Mouse (Mus musculus) adrenal gland, adult 2 months (tissue): Measurements from ENCODE around the gene Trim41. TPM values are rescaled to one million over a fixed set of nuclear protein-coding genes. Genes with fewer than 3 reads are reported as not detected.
"Not testable (repeated sequence)": the region's sequence is repeated elsewhere in the genome, so short reads cannot be mapped to it uniquely, and the experiment has no call there.

ENCODE experiments used
- DNase-seq: peaks from one replicate; pipeline ENCODE4 v3.0.0; 2021
- polyA plus RNA-seq: library from polyadenylated mRNA; depleted of rRNA; stranded (reverse); fragments of >200 nt; gene quantifications from 2 replicates; pipeline ENCODE4 v1.2.3, GENCODE M21; 2012
- total RNA-seq, 2 experiments: library from RNA; stranded (reverse); gene quantifications; 2 replicates each; pipeline ENCODE4 v1.2.3; 2021

Trim41 gene
- total and polyA plus RNA-seq, 3 experiments, result 36.5 to 45.0 (median 38.6) TPM

- DNase-seq, result no peak
These were observed 21.1 kb upstream of the Trim41 start for GRCm38 (mm10) chr11:48838181-48838797.

DNA sequence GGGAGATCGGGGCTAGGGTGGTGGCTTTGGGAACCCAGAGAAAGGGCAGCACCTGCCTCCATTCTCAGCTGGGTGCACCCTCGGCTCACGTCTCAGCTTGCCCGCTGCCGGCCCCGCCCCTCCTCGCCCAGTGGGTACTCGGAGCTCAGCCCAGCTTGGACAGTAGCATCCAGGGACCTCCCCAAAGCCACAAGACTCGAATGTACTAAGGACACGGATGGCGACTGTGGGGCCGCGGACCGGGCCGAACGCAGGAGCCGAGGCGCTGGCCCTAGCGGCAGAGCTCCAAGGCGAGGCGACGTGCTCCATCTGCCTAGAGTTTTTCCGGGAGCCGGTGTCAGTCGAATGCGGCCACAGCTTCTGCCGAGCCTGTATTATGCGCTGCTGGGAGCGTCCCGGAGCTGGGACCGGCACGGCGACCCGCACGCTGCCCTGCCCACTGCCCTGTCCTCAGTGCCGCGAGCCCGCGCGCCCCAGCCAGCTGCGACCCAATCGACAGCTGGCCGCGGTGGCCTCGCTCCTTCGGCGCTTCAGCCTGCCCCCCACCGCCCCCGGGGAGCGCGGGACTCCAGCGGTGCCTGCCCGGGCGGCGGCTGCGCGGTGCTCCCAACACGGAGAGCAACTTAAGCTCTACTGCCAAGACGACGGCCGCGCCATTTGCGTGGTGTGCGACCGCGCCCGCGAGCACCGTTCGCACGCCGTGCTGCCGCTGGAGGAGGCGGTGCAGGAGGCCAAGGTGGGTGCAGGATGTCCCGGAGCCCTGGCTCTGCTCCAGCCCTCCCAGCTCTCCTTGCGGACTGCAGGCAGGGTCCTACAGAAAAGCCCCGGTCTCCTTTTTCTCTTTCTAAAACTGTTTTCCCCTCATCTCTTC lies 20.4 kb upstream of the Trim41 start:
- peak; percentile 91 for DNase-seq

DNA sequence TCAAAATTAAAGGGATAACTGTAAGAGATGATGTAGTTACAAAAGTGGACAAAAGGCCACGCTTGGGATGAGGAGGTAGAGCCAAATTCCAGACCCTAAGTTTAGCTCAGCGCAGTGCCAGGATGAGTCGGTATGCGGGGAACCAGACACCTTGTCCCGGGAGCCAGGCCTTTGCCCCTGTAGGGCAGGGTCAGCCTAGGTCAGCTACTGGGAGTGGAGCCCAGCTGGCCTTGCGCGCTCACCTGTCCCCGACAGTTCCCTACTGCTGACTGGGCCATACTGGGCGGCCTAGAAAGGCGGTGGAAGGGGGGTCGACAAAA lies 19.8 kb upstream of the Trim41 start:
- no peak for DNase-seq

GRCm38 (mm10) chr11:48835923-48836322 lies 18.8 kb upstream of the Trim41 start:
- no peak for DNase-seq

GRCm38 (mm10) chr11:48833731-48834639 lies 16.8 kb upstream of the Trim41 start:
- peak; percentile 93 for DNase-seq

DNA sequence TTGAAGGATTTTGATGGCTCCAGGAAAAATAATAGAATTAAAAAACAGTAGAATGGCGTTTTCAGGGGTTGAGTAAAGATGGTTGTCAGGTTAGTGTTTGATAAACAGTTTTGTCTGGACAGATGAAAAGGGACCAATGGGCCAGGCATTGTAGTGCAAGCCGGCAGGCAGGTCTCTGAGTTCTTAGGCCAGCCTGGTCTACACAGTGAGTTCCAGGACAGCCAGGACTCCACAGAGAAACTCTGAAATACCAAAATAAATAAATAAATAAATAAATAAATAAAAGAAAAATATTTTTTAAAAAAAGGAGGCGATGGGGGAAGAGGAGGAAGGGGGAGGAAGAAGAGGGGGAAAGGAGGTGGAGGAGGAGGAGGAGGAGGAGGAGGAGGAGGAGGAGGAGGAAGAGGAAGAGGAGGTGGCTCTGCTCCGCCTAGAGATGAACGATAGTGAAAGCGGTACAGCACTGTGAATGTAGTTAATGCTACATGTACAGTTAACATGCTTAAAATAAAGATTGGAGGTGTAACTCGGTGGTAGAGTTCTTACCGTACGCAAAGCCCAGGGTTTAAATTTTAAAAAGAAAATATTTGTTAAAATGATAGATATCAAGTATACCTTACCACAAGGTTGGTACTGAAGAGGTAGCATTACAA lies 16.1 kb upstream of the Trim41 start:
- no peak for DNase-seq

- DNase-seq, result no peak
These were observed 14.1 kb upstream of the Trim41 start for GRCm38 (mm10) chr11:48831273-48831672.

- no peak for DNase-seq
These were observed 13.1 kb upstream of the Trim41 start for GRCm38 (mm10) chr11:48830279-48830678.

DNA sequence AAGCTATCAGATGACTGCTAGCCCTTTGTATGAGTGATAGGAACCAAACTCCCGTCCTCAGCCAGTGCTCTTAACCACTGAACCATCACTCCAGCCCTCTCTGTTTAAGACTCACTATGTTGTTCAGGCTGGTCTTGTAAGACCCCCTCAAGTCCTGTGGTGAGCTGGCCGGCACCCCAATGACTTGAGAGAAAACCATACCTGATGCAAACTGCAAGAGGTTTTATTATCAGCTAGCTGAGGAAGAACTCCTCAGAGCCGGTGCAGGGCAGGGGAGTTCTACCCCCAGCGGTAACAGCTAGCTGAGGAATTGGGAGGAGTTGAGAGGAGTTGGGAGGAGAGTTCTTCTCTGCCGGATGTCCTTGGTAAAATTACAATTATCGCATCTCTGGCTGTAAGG lies 10.8 kb upstream of the Trim41 start:
- no peak for DNase-seq

DNA sequence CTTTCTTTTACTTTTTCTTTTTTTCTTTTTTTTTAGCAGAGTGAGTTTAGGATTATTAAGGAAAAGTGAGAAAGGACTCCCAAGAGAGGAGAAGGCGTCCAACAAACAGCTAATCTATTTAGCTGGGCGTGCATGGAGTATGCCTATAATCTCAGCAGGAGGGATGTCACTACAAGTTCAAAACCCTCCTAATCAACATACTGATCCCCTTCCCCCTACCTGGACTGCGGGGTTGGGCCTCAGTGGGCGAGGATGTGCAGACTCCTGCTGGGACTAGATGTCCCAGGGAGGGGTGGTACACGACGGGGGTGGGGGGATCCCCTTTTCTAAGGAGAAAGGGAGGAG lies 9.6 kb upstream of the Trim41 start:
- no peak for DNase-seq

DNA sequence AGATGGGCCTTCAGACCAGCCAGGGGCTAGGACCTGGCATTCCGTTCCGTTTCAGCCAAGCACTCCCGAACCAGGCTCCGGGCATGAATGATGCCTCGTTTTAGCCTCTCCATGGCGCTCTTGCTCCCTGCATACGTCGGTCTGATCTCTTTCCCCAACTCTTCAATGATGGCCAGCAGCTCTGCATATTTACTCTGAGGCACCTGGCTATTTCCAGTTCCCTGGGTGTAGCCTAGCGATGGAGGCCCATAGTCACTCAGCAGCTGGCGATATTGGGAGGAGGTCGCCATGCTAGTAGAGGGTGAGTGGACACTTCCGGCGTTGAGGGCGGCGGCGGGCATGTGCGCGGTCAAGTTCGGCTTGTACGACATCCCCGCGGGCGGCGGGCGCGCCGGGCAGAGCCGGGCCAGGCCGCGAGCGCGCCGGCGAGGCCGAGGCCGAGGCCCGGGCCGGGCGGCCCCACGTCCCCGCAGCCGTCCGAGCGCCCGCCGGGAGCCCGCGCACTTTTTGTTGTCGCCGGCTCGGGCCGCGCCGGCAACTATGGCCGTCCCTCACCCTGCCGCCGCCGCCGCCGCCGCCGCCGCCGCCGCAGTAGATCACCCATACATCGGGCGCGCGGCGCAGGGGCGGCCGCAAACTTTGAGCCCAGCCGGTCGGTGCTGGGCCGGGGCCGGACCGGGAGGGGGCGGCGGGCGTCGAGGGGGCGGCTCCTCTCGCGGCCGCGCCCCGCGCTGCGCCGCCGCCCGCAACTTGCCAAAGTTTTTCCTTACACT lies 9.0 kb upstream of the Trim41 start, which contains the start of the genes Trim7 and Gm12184:
Trim7 (plus strand) TSS at position 162 of the 773 bp plus-strand sequence.
Gm12184 (minus strand) TSS at position 677 of the 773 bp plus-strand sequence.
- peak; percentile 66 for DNase-seq

DNA sequence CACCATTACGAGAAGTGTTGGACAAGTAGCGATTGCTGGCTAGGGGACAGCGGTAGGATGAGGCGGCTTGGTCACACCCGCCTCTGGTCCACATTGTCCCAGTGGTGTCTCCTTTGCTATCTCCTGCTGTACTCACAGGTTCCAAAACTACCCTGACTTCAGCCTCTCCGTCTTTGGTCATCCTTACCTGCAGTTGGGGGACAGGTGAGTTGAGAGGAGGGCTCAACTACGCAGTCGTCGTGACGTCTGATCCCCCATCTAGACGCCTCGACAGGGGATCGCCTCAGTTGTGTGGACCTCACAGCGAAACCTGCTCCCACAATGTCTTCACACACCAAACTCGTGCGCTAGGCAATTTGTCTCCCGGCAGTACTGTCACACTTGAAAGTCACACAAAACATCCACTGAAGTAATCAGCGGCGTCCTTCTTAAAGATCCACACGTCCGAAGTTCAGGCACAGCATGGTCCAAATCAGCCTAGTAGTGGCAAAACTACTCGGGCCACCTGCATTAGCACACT lies 7.2 kb upstream of the Trim41 start:
- DNase-seq, result peak; percentile 31

- DNase-seq, result peak; percentile 77
These were observed 6.4 kb upstream of the Trim41 start for GRCm38 (mm10) chr11:48823536-48823972.

DNA sequence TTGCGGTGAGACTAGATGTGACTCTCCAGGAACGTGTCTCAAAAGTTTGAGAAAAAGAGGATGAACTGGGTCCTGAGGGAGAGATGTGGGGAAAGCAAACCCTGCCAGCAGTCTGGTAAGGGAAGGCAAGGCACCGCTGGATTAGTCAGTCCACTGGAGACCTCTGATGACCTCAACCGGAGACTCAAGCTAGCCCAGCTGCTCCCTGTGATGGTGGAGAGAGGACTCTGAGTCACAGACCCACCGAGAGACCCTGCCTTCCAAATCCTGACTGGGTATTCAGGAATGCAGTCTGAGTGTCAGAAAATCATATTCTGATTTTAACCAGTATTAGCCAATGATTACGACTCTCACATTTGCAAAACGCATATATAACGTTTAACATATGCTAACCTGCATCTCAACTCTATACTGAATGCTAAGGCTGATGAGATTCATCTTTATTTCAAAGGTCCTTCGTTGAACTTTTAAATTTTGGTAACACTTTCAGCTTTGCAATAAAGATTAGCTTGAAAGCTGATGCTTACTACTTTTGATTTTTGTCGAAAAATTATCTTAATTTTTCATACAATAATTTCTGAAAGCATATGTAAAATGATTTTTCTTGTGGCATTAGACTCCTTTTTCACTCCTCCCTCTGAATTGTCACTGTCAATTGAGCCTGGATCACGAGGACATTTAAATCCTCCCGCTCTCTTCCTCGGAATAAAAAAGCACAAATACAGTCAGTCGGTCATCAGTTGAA lies 5.8 kb upstream of the Trim41 start:
- DNase-seq, result no peak

DNA sequence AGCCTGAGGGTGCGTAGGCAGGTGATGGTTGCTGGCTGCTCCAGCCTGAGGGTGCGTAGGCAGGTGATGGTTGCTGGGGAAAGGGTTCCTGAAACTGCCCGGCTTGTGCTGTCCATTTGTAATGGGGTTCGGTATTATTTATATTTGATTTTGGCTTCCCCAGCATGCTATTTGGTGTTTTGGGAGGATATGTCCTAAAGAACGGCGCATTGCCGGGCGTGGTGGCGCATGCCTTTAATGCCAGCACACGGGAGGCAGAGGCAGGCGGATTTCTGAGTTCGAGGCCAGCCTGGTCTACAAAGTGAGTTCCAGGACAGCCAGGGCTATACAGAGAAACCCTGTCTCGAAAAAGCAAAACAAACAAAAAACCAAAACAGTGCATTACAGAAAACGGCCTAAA lies 4.1 kb upstream of the Trim41 start:
- not testable (repeated sequence) for DNase-seq

DNA sequence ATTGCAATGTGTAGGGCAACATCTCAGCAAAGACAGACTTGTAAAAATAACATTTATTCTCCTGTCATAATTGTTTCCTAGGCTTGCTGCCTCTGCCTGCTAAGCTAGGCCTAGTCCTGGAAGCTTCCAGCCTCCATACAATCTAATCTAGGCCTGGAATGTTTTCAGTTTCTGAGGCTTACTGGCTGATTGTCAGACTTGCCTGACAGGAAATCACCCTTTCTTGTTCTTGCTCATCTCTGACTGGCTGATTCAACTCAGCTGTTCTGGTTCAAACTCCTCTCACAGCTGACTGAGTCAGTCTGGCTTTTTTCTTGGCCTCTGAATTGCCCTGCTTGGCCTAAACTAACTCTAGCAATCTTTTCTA lies 3.1 kb upstream of the Trim41 start:
- DNase-seq, result no peak

GRCm38 (mm10) chr11:48819614-48820307 lies 2.6 kb upstream of the Trim41 start:
- no peak for DNase-seq

DNA sequence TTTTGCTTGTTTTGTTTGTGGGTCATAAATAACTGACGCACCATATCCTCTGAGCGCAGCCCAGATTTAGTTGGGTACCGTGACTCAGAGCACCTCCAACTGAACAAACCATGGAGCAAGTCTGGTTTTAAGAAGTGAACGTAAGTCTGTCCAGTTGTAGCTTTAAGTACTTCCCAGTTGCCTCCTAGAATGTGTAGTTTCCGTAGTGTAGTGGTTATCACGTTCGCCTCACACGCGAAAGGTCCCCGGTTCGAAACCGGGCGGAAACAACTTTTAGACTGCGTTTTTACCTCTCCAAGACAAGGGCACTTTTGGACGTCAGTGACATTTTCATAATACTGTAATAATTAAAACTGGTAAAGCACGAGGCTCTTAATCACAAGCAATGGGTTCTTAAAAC lies 1.2 kb upstream of the Trim41 start:
- DNase-seq, result peak; percentile 88

DNA sequence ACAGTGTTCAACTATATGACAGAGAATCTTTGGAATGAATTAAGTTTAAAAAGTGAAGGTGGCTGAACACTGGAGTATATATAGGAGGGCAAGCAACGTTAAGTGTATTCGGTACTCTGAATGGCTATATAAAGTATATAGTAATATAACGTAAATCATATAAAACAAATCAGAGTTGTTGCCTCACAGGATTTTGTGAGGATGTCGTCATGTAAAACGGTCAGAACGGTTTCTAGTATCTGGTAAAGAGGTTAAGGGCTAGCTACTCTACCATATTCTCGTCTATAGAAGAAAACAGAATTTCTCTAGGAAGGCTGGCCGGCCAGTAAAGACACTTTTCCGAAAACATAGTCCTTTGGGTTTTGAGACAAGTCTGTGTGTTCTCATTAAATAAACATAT lies 641 bp upstream of the Trim41 start:
- DNase-seq, result no peak
